Mouse (Mus musculus) stomach, postnatal 0 days (tissue): ENCODE results near the gene Serpina3m.

Source experiments
- CTCF ChIP-seq: IDR thresholded peaks from 2 replicates; pipeline ENCODE4 v1.5.1; 2016; ENCODE audit warnings: antibody characterized with exemption, low read depth, mild to moderate bottlenecking, moderate library complexity
- EP300 ChIP-seq: optimal IDR thresholded peaks from 2 replicates; pipeline ENCODE3; 2016; ENCODE audit warnings: antibody characterized with exemption

- TF ChIP-seq CTCF (no peak), EP300 (no peak)
Measured at GRCm38 (mm10) chr12:104431359-104431758, 93.1 kb downstream of the Serpina3m start.
